Mouse (Mus musculus): ENCODE data around the gene 9330182L06Rik. TPM values are rescaled to one million over a fixed set of nuclear protein-coding genes. Genes with fewer than 3 reads are reported as not detected.

9330182L06Rik gene
- total and polyA plus RNA-seq, 2 experiments = 0.20 to 0.46 TPM

- Histone ChIP-seq H3K36me3 (ENCODE audit: control insufficient read depth, insufficient read depth, low read length) (no peaks in the 10 kb centered on the region), H3K27ac (replicated peaks; ENCODE audit: insufficient read depth, low read depth, low read length) (no peak overlapping the region), H3K79me2 (ENCODE audit: control insufficient read depth, insufficient read depth, low read length) (no peaks in the 10 kb centered on the region), H3K4me1 (ENCODE audit: control insufficient read depth, insufficient read depth, low read length) (no peaks in the 10 kb centered on the region), H3K4me3 (ENCODE audit: insufficient read depth, low read depth, low read length) (no peak overlapping the region), H3K9ac (ENCODE audit: low read depth, low read length) (no peak overlapping the region), H3K27me3 (ENCODE audit: control insufficient read depth, insufficient read depth, low read length) (no peaks in the 10 kb centered on the region)
- 55% methylated on average over 1 of the region's 1 CpGs for WGBS
- DNase-seq (ENCODE audit: extremely low read depth, low read depth, low spot score) = no peak
- TF ChIP-seq POLR2A (IDR thresholded peaks at IDR 0.05; ENCODE audit: extremely low read depth, insufficient read depth, low read length) (no peak), CTCF (IDR thresholded peaks at IDR 0.05; ENCODE audit: low read depth, low read length) (no peak)
Measured at GRCm38 (mm10) chr5:9352646-9353045, 86.7 kb downstream of the 9330182L06Rik start.

- Histone ChIP-seq H3K27me3 (ENCODE audit: control insufficient read depth, insufficient read depth, low read length) (no peaks in the 10 kb centered on the region), H3K27ac (replicated peaks; ENCODE audit: insufficient read depth, low read depth, low read length) (no peak overlapping the region), H3K9ac (ENCODE audit: low read depth, low read length) (no peak overlapping the region), H3K36me3 (ENCODE audit: control insufficient read depth, insufficient read depth, low read length) (no peaks in the 10 kb centered on the region), H3K4me1 (ENCODE audit: control insufficient read depth, insufficient read depth, low read length) (no peaks in the 10 kb centered on the region), H3K4me3 (ENCODE audit: insufficient read depth, low read depth, low read length) (no peak overlapping the region), H3K79me2 (ENCODE audit: control insufficient read depth, insufficient read depth, low read length) (no peaks in the 10 kb centered on the region)
- TF ChIP-seq CTCF (IDR thresholded peaks at IDR 0.05; ENCODE audit: low read depth, low read length) (no peak), POLR2A (IDR thresholded peaks at IDR 0.05; ENCODE audit: extremely low read depth, insufficient read depth, low read length) (no peak)
- DNase-seq (ENCODE audit: extremely low read depth, low read depth, low spot score) = no peak
- WGBS = 95% methylated on average over 1 of the region's 1 CpGs
Measured at GRCm38 (mm10) chr5:9354257-9354656, 88.3 kb downstream of the 9330182L06Rik start.

- no peak for TF ChIP-seq CTCF (IDR thresholded peaks at IDR 0.05; ENCODE audit: low read depth, low read length)
- no peak for TF ChIP-seq POLR2A (IDR thresholded peaks at IDR 0.05; ENCODE audit: extremely low read depth, insufficient read depth, low read length)
- H3K4me3 ChIP-seq (ENCODE audit: insufficient read depth, low read depth, low read length) = no peak overlapping the region
- DNase-seq (ENCODE audit: extremely low read depth, low read depth, low spot score) = no peak
- H3K27me3 ChIP-seq (ENCODE audit: control insufficient read depth, insufficient read depth, low read length) = no peaks in the 10 kb centered on the region
- 58% methylated on average over 2 of the region's 2 CpGs for WGBS
- H3K4me1 ChIP-seq (ENCODE audit: control insufficient read depth, insufficient read depth, low read length) = no peaks in the 10 kb centered on the region
- H3K9ac ChIP-seq (ENCODE audit: low read depth, low read length) = no peak overlapping the region
- H3K79me2 ChIP-seq (ENCODE audit: control insufficient read depth, insufficient read depth, low read length) = no peaks in the 10 kb centered on the region
- H3K27ac ChIP-seq (replicated peaks; ENCODE audit: insufficient read depth, low read depth, low read length) = no peak overlapping the region
- H3K36me3 ChIP-seq (ENCODE audit: control insufficient read depth, insufficient read depth, low read length) = no peaks in the 10 kb centered on the region
Measured at GRCm38 (mm10) chr5:9358076-9358475, 92.2 kb downstream of the 9330182L06Rik start.

- Histone ChIP-seq H3K4me1 (ENCODE audit: control insufficient read depth, insufficient read depth, low read length) (no peaks in the 10 kb centered on the region), H3K36me3 (ENCODE audit: control insufficient read depth, insufficient read depth, low read length) (no peaks in the 10 kb centered on the region), H3K27ac (replicated peaks; ENCODE audit: insufficient read depth, low read depth, low read length) (no peak overlapping the region), H3K4me3 (ENCODE audit: insufficient read depth, low read depth, low read length) (no peak overlapping the region), H3K9ac (ENCODE audit: low read depth, low read length) (no peak overlapping the region), H3K27me3 (ENCODE audit: control insufficient read depth, insufficient read depth, low read length) (no peaks in the 10 kb centered on the region), H3K79me2 (ENCODE audit: control insufficient read depth, insufficient read depth, low read length) (no peaks in the 10 kb centered on the region)
- no peak for TF ChIP-seq POLR2A (IDR thresholded peaks at IDR 0.05; ENCODE audit: extremely low read depth, insufficient read depth, low read length)
- no peak for TF ChIP-seq CTCF (IDR thresholded peaks at IDR 0.05; ENCODE audit: low read depth, low read length)
- no peak for DNase-seq (ENCODE audit: extremely low read depth, low read depth, low spot score)
- WGBS = 78% methylated on average over 7 of the region's 7 CpGs
Measured at GRCm38 (mm10) chr5:9361982-9362661, 96.2 kb downstream of the 9330182L06Rik start.

- H3K79me2 ChIP-seq (ENCODE audit: control insufficient read depth, insufficient read depth, low read length) = no peaks in the 10 kb centered on the region
- TF ChIP-seq POLR2A (IDR thresholded peaks at IDR 0.05; ENCODE audit: extremely low read depth, insufficient read depth, low read length) (no peak), CTCF (IDR thresholded peaks at IDR 0.05; ENCODE audit: low read depth, low read length) (no peak)
- no peaks in the 10 kb centered on the region for H3K36me3 ChIP-seq (ENCODE audit: control insufficient read depth, insufficient read depth, low read length)
- no peaks in the 10 kb centered on the region for H3K4me1 ChIP-seq (ENCODE audit: control insufficient read depth, insufficient read depth, low read length)
- 62% methylated on average over 1 of the region's 1 CpGs for WGBS
- H3K9ac ChIP-seq (ENCODE audit: low read depth, low read length) = no peak overlapping the region
- no peak overlapping the region for H3K27ac ChIP-seq (replicated peaks; ENCODE audit: insufficient read depth, low read depth, low read length)
- H3K4me3 ChIP-seq (ENCODE audit: insufficient read depth, low read depth, low read length) = no peak overlapping the region
- DNase-seq (ENCODE audit: extremely low read depth, low read depth, low spot score) = no peak
- no peaks in the 10 kb centered on the region for H3K27me3 ChIP-seq (ENCODE audit: control insufficient read depth, insufficient read depth, low read length)
Measured at GRCm38 (mm10) chr5:9364937-9365336, 99.0 kb downstream of the 9330182L06Rik start.

GRCm38 (mm10) chr5:9367920-9368692 lies 102.2 kb downstream of the 9330182L06Rik start:
- H3K9ac ChIP-seq (ENCODE audit: low read depth, low read length) = no peak overlapping the region
- H3K27ac ChIP-seq (replicated peaks; ENCODE audit: insufficient read depth, low read depth, low read length) = no peak overlapping the region
- H3K79me2 ChIP-seq (ENCODE audit: control insufficient read depth, insufficient read depth, low read length) = no peaks in the 10 kb centered on the region
- WGBS = 75% methylated on average over 11 of the region's 11 CpGs
- TF ChIP-seq POLR2A (IDR thresholded peaks at IDR 0.05; ENCODE audit: extremely low read depth, insufficient read depth, low read length) = no peak
- TF ChIP-seq CTCF (IDR thresholded peaks at IDR 0.05; ENCODE audit: low read depth, low read length) = no peak
- no peaks in the 10 kb centered on the region for H3K36me3 ChIP-seq (ENCODE audit: control insufficient read depth, insufficient read depth, low read length)
- no peak overlapping the region for H3K4me3 ChIP-seq (ENCODE audit: insufficient read depth, low read depth, low read length)
- no peaks in the 10 kb centered on the region for H3K4me1 ChIP-seq (ENCODE audit: control insufficient read depth, insufficient read depth, low read length)
- DNase-seq (ENCODE audit: extremely low read depth, low read depth, low spot score) = no peak
- H3K27me3 ChIP-seq (ENCODE audit: control insufficient read depth, insufficient read depth, low read length) = no peaks in the 10 kb centered on the region

Measured in liver, adult 2 months (tissue).